ENCODE assay signal across 24 mouse cellular contexts in the genomic region with DNA sequence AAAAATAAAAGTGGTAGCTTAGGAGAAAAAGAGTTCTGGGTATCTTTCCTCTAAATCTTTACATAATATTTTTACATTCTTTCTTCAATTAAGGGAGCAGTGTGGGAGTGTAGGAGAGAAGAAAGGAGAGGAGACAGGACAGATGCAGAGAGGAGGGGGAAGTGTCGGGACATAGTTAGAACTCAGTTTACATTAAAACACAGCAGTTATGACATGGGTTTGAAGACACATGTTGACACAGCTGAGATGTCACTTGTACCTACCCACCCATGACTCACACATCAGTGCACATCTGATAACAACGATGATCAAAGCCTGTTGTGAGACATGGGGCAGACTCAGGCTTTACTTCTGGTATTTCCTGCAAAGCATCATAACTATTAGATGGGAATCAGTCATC.
DNase-seq lines count a peak whose midpoint lies in the region; ATAC-seq and TF ChIP-seq lines count a peak whose summit lies in the region.
"Had no signal": no experiment of that assay in that cellular context is flagged by ENCODE, and none has a peak within 500 bp of the region (broad histone marks: within the 10 kb centered on the region; RNA-seq: fewer than 3 reads in every experiment).

No protein-coding gene starts in this region.

- no peak overlapping the region for H3K27ac ChIP-seq in hindbrain, embryonic 16.5 days (ENCODE audit: low read depth, low read length)
- H3K27ac ChIP-seq in hindbrain, postnatal 0 days, result no peak overlapping the region
- H3K27ac ChIP-seq in lung, embryonic 15.5 days, result no peak overlapping the region
- no peak overlapping the region for H3K27ac ChIP-seq in neural tube, embryonic 14.5 days (ENCODE audit: low read depth, low read length)
- H3K27ac ChIP-seq: embryonic facial prominence, embryonic 15.5 days; hindbrain, embryonic 15.5 days; limb, embryonic 12.5 days had no signal

- no peak overlapping the region for H3K4me2 ChIP-seq in hindbrain, embryonic 16.5 days (ENCODE audit: low read length)
- H3K4me2 ChIP-seq in hindbrain, postnatal 0 days (ENCODE audit: low read depth, low read length), result no peak overlapping the region
- no peak overlapping the region for H3K4me2 ChIP-seq in lung, embryonic 15.5 days
- no peak overlapping the region for H3K4me2 ChIP-seq in neural tube, embryonic 14.5 days (ENCODE audit: low read depth, low read length)
- H3K4me2 ChIP-seq: embryonic facial prominence, embryonic 15.5 days; heart, embryonic 11.5 days; hindbrain, embryonic 15.5 days; limb, embryonic 12.5 days; liver, embryonic 11.5 days had no signal

- H3K9me3 ChIP-seq in hindbrain, embryonic 16.5 days (ENCODE audit: control insufficient read depth, low read length), result no peaks in the 10 kb centered on the region
- H3K9me3 ChIP-seq in hindbrain, postnatal 0 days (ENCODE audit: low read length), result no peaks in the 10 kb centered on the region
- no peaks in the 10 kb centered on the region for H3K9me3 ChIP-seq in lung, embryonic 15.5 days
- no peaks in the 10 kb centered on the region for H3K9me3 ChIP-seq in neural tube, embryonic 14.5 days (ENCODE audit: control insufficient read depth, low read length)
- H3K9me3 ChIP-seq: embryonic facial prominence, embryonic 15.5 days; hindbrain, embryonic 15.5 days; limb, embryonic 12.5 days had no signal

- no peaks in the 10 kb centered on the region for H3K36me3 ChIP-seq in hindbrain, embryonic 16.5 days (ENCODE audit: control insufficient read depth, insufficient read depth, low read length)
- H3K36me3 ChIP-seq in hindbrain, postnatal 0 days (ENCODE audit: insufficient read depth, low read length), result no peaks in the 10 kb centered on the region
- no peaks in the 10 kb centered on the region for H3K36me3 ChIP-seq in lung, embryonic 15.5 days
- no peaks in the 10 kb centered on the region for H3K36me3 ChIP-seq in neural tube, embryonic 14.5 days (ENCODE audit: control insufficient read depth, insufficient read depth, low read length)
- H3K36me3 ChIP-seq: embryonic facial prominence, embryonic 15.5 days; hindbrain, embryonic 15.5 days; limb, embryonic 12.5 days had no signal

- peak; percentile 50; the same call in 1 of the 2 replicates for ATAC-seq in hindbrain, embryonic 16.5 days
- no peak for ATAC-seq in hindbrain, postnatal 0 days
- ATAC-seq in lung, embryonic 15.5 days (ENCODE audit: borderline replicate concordance, extremely low read depth, low FRiP score, low TSS enrichment), result peak; percentile 59; the same call in 1 of the 2 replicates
- ATAC-seq in neural tube, embryonic 14.5 days (ENCODE audit: low read depth), result peak; percentile 44; the same call in 1 of the 2 replicates
- ATAC-seq: forebrain, embryonic 14.5 days; intestine, postnatal 0 days had no signal

- H3K9ac ChIP-seq in hindbrain, embryonic 16.5 days (ENCODE audit: low read depth, low read length), result no peak overlapping the region
- no peak overlapping the region for H3K9ac ChIP-seq in hindbrain, postnatal 0 days (replicated peaks; ENCODE audit: low read length)
- no peak overlapping the region for H3K9ac ChIP-seq in lung, embryonic 15.5 days
- no peak overlapping the region for H3K9ac ChIP-seq in neural tube, embryonic 14.5 days (replicated peaks; ENCODE audit: low read depth, low read length)
- H3K9ac ChIP-seq: embryonic facial prominence, embryonic 15.5 days; hindbrain, embryonic 15.5 days; limb, embryonic 12.5 days had no signal

- H3K4me1 ChIP-seq in hindbrain, embryonic 16.5 days (ENCODE audit: control insufficient read depth, insufficient read depth, low read depth, low read length), result no peaks in the 10 kb centered on the region
- H3K4me1 ChIP-seq in hindbrain, postnatal 0 days (ENCODE audit: insufficient read depth, low read length), result no peaks in the 10 kb centered on the region
- H3K4me1 ChIP-seq in lung, embryonic 15.5 days, result no peaks in the 10 kb centered on the region
- H3K4me1 ChIP-seq in neural tube, embryonic 14.5 days (ENCODE audit: control insufficient read depth, insufficient read depth, low read length), result no peaks in the 10 kb centered on the region
- H3K4me1 ChIP-seq: embryonic facial prominence, embryonic 15.5 days; hindbrain, embryonic 15.5 days; limb, embryonic 12.5 days had no signal

- no peak for DNase-seq in hindbrain, postnatal 0 days (ENCODE audit: low spot score)
- DNase-seq in lung, postnatal 4 days, result no peak
- no peak for DNase-seq in neural tube, embryonic 10.5 days (ENCODE audit: extremely low spot score, low spot score)
- DNase-seq in testis, postnatal 14 days (ENCODE audit: low spot score), result no peak
- DNase-seq: adrenal gland, postnatal 10 days; B cell, adult 2 months; cerebellum, adult 8-10 months; cerebellum, postnatal 36 days; gastrocnemius, postnatal 10 days; heart, adult 11 months; kidney, postnatal 4 days; retina, postnatal 1 day; right cerebral cortex, postnatal 25 days; spleen, adult 18-20 months had no signal

- no peak overlapping the region for H3K4me3 ChIP-seq in hindbrain, embryonic 16.5 days (ENCODE audit: low read length)
- H3K4me3 ChIP-seq in hindbrain, postnatal 0 days (ENCODE audit: low read length), result no peak overlapping the region
- H3K4me3 ChIP-seq in lung, embryonic 15.5 days, result no peak overlapping the region
- no peak overlapping the region for H3K4me3 ChIP-seq in neural tube, embryonic 14.5 days (ENCODE audit: low read depth, low read length)
- H3K4me3 ChIP-seq: embryonic facial prominence, embryonic 15.5 days; hindbrain, embryonic 15.5 days; limb, embryonic 12.5 days had no signal

- TF ChIP-seq CTCF in hindbrain, postnatal 0 days (IDR thresholded peaks at IDR 0.05; ENCODE audit: low read depth), result no peak

- 76% methylated on average over 2 of the region's 2 CpGs for WGBS in hindbrain, embryonic 16.5 days
- 76% methylated on average over 2 of the region's 2 CpGs for WGBS in hindbrain, postnatal 0 days
- 28% methylated on average over 2 of the region's 2 CpGs for WGBS in lung, embryonic 15.5 days
- 85% methylated on average over 2 of the region's 2 CpGs for WGBS in neural tube, embryonic 14.5 days

- no peaks in the 10 kb centered on the region for H3K27me3 ChIP-seq in hindbrain, embryonic 16.5 days (replicated peaks; ENCODE audit: control insufficient read depth, insufficient read depth, low read length)
- H3K27me3 ChIP-seq in hindbrain, postnatal 0 days (ENCODE audit: insufficient read depth, low read length), result no peaks in the 10 kb centered on the region
- H3K27me3 ChIP-seq in lung, embryonic 15.5 days, result no peaks in the 10 kb centered on the region
- no peaks in the 10 kb centered on the region for H3K27me3 ChIP-seq in neural tube, embryonic 14.5 days (ENCODE audit: control insufficient read depth, insufficient read depth, low read length)
- H3K27me3 ChIP-seq: embryonic facial prominence, embryonic 15.5 days; hindbrain, embryonic 15.5 days; limb, embryonic 12.5 days had no signal
